Mouse (Mus musculus): Measurements from ENCODE around the gene Rap2a. TPM values are rescaled to one million over a fixed set of nuclear protein-coding genes. Genes with fewer than 3 reads are reported as not detected.

Rap2a gene
- total RNA-seq (2021), result 100 to 1,000 TPM; 105 to 109 TPM
- long read RNA-seq, experiment 1, full-length matches to known transcripts, result 199 of 245 reads
- long read RNA-seq, experiment 1, partial matches to known transcripts, result 41 of 245 reads
- long read RNA-seq, experiment 1, other reads (novel, unspliced or antisense), result 5 of 245 reads
- long read RNA-seq, experiment 2, full-length matches to known transcripts, result 177 of 208 reads
- long read RNA-seq, experiment 2, partial matches to known transcripts, result 27 of 208 reads
- long read RNA-seq, experiment 2, other reads (novel, unspliced or antisense), result 4 of 208 reads

GRCm38 (mm10) chr14:120477982-120478568 lies at the start of gene Rap2a:
TSS of gene Rap2a (plus strand) at chr14:120478444.
- intact Hi-C loops (cut with DNase I), result loop anchor here (5.0 to 10.0 kb wide), 6 partner anchors 71 to 401 kb away; no protein-coding TSS in a partner anchor
- DNase-seq (ENCODE audit: low spot score in 2 of 2), result peak; percentile 97 to 98

- intact Hi-C loops (cut with DNase I), result no loop called here
- peak in 1 of 2 experiments; percentile 42 for DNase-seq (ENCODE audit: low spot score in 2 of 2)
These were observed 49.7 kb upstream of the Rap2a start for GRCm38 (mm10) chr14:120428497-120428896.

GRCm38 (mm10) chr14:120432773-120433172 lies 45.5 kb upstream of the Rap2a start:
- intact Hi-C loops (cut with DNase I), result no loop called here

GRCm38 (mm10) chr14:120433931-120434398 lies 44.3 kb upstream of the Rap2a start:
- DNase-seq (ENCODE audit: low spot score in 2 of 2), result peak in 1 of 2 experiments; percentile 10
- intact Hi-C loops (cut with DNase I), result no loop called here

More at GRCm38 (mm10) chr14:120432773-120433172, 45.5 kb upstream of the Rap2a start:
- no peak for DNase-seq (ENCODE audit: low spot score in 2 of 2)

GRCm38 (mm10) chr14:120434831-120435230 lies 43.4 kb upstream of the Rap2a start:
- no peak for DNase-seq (ENCODE audit: low spot score in 2 of 2)
- intact Hi-C loops (cut with DNase I), result no loop called here

- intact Hi-C loops (cut with DNase I), result no loop called here
- DNase-seq (ENCODE audit: low spot score in 2 of 2), result no peak
These were observed 37.5 kb upstream of the Rap2a start for GRCm38 (mm10) chr14:120440716-120441115.

GRCm38 (mm10) chr14:120441256-120441655 lies 37.0 kb upstream of the Rap2a start:
- peak; percentile 36 to 43 for DNase-seq (ENCODE audit: low spot score in 2 of 2)
- intact Hi-C loops (cut with DNase I), result no loop called here

GRCm38 (mm10) chr14:120441836-120442235 lies 36.4 kb upstream of the Rap2a start:
- intact Hi-C loops (cut with DNase I), result no loop called here
- no peak for DNase-seq (ENCODE audit: low spot score in 2 of 2)

GRCm38 (mm10) chr14:120454221-120454620 lies 24.0 kb upstream of the Rap2a start:
- intact Hi-C loops (cut with DNase I), result no loop called here
- no peak for DNase-seq (ENCODE audit: low spot score in 2 of 2)

GRCm38 (mm10) chr14:120463938-120464727 lies 14.1 kb upstream of the Rap2a start:
- DNase-seq (ENCODE audit: low spot score in 2 of 2), result no peak
- intact Hi-C loops (cut with DNase I), result no loop called here

GRCm38 (mm10) chr14:120466816-120467215 lies 11.4 kb upstream of the Rap2a start:
- intact Hi-C loops (cut with DNase I), result no loop called here
- DNase-seq (ENCODE audit: low spot score in 2 of 2), result no peak

- DNase-seq (ENCODE audit: low spot score in 2 of 2), result no peak
- intact Hi-C loops (cut with DNase I), result no loop called here
These were observed 9.0 kb upstream of the Rap2a start for GRCm38 (mm10) chr14:120469126-120469790.

GRCm38 (mm10) chr14:120476186-120476697 lies 2.0 kb upstream of the Rap2a start:
- no peak for DNase-seq (ENCODE audit: low spot score in 2 of 2)
- intact Hi-C loops (cut with DNase I), result loop anchor here (5.0 to 10.0 kb wide), 6 partner anchors 69 to 399 kb away; no protein-coding TSS in a partner anchor

- peak; percentile 100 for DNase-seq (ENCODE audit: low spot score in 2 of 2)
- intact Hi-C loops (cut with DNase I), result loop anchor here (5.0 to 10.0 kb wide), 6 partner anchors 70 to 400 kb away; no protein-coding TSS in a partner anchor
These were observed 809 bp upstream of the Rap2a start for GRCm38 (mm10) chr14:120477288-120477981.

- intact Hi-C loops (cut with DNase I), result loop anchor here (5.0 to 10.0 kb wide), 6 partner anchors 71 to 401 kb away; no protein-coding TSS in a partner anchor
- DNase-seq (ENCODE audit: low spot score in 2 of 2), result no peak
These were observed 547 bp downstream of the Rap2a start for GRCm38 (mm10) chr14:120478641-120479341.

- intact Hi-C loops (cut with DNase I), result no loop called here
- no peak for DNase-seq (ENCODE audit: low spot score in 2 of 2)
These were observed 2.2 kb downstream of the Rap2a start for GRCm38 (mm10) chr14:120480341-120480900.

GRCm38 (mm10) chr14:120480927-120481326 lies 2.7 kb downstream of the Rap2a start:
- intact Hi-C loops (cut with DNase I), result no loop called here
- DNase-seq (ENCODE audit: low spot score in 2 of 2), result no peak

- DNase-seq (ENCODE audit: low spot score in 2 of 2), result no peak
- intact Hi-C loops (cut with DNase I), result no loop called here
These were observed 6.3 kb downstream of the Rap2a start for GRCm38 (mm10) chr14:120484561-120484960.
